Mouse (Mus musculus): Measurements from ENCODE around the gene Blmh. TPM values are rescaled to one million over a fixed set of nuclear protein-coding genes. Genes with fewer than 3 reads are reported as not detected.
A peak's percentile ranks its signal among the peaks of the same experiment; 100 is the strongest.

Gene Blmh
- polyA plus RNA-seq, 1 experiment = 31.1 TPM

DNA sequence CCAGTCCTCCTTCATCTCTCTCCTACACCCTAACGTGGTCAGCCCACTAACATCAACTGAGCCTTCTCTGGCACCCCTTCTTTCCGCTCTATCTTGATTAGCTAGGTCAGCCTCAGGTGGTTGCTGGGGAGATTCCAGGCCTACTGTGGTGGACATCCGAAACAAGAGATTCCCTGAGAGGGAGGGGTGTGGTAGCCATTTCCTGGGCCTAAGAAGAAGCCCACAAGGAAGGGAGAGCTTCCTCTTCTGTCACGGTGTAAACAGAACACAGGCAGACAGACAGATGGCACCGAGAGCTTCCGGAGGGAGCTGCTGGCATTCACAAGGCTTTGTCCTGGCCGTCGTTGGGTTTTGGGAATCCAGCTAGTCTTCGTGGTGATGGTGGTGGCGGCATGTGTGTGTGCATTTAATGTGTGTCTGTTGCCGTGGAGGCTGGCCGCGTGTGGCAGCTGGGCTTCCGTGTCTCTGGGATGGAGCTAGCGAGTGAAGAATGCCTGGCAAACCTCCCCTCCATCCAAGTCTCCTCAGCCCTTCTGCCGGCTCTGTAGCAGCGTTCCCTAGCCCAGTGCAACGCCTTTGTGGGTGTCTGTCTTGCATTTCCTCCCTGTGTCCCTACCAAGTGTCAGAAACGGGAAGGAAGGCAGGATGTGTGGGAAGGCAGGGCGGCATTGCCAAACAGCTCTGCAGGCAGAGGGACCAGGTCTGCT is 71.5 kb downstream of the Blmh start:
- H3K4me1 ChIP-seq = peaks cover 79% of the 10 kb centered on the region
- TF ChIP-seq FLI1 (IDR thresholded peaks at IDR 0.05; ENCODE audit: low read length) (no peak), GATA1 (IDR thresholded peaks at IDR 0.05; ENCODE audit: borderline replicate concordance, low read length) (no peak)
- H3K9me3 ChIP-seq = no peaks in the 10 kb centered on the region
- H3K36me3 ChIP-seq (replicated peaks; ENCODE audit: low read length) = peaks cover 18% of the 10 kb centered on the region
- peaks cover 4% of the 10 kb centered on the region for H3K27me3 ChIP-seq (replicated peaks)
- peak overlapping the region; percentile 95 for H3K4me3 ChIP-seq (replicated peaks)

- Histone ChIP-seq H3K4me1 (peaks cover 79% of the 10 kb centered on the region), H3K27me3 (replicated peaks) (peaks cover 4% of the 10 kb centered on the region), H3K4me3 (replicated peaks) (peak overlapping the region; percentile 95), H3K9me3 (no peaks in the 10 kb centered on the region), H3K36me3 (replicated peaks; ENCODE audit: low read length) (peaks cover 30% of the 10 kb centered on the region)
- no peak for TF ChIP-seq GATA1 (IDR thresholded peaks at IDR 0.05; ENCODE audit: borderline replicate concordance, low read length)
- no peak for TF ChIP-seq FLI1 (IDR thresholded peaks at IDR 0.05; ENCODE audit: low read length)
Measured at GRCm38 (mm10) chr11:76997305-76997704, 72.7 kb downstream of the Blmh start.

- H3K4me3 ChIP-seq (replicated peaks) = peak within 1 kb of the TSS; percentile 95
- peaks cover 38% of the 10 kb centered on the region for H3K36me3 ChIP-seq (replicated peaks; ENCODE audit: low read length)
- no peaks in the 10 kb centered on the region for H3K9me3 ChIP-seq
- H3K27me3 ChIP-seq (replicated peaks) = peaks cover 6% of the 10 kb centered on the region
- TF ChIP-seq FLI1 (IDR thresholded peaks at IDR 0.05; ENCODE audit: low read length) (no peak), GATA1 (IDR thresholded peaks at IDR 0.05; ENCODE audit: borderline replicate concordance, low read length) (no peak)
- peaks cover 79% of the 10 kb centered on the region for H3K4me1 ChIP-seq
Measured at GRCm38 (mm10) chr11:76997916-76998704, 73.5 kb downstream of the Blmh start, which contains the start of gene Slc6a4. Gene Slc6a4 (plus strand): TSS chr11:76998603.

GRCm38 (mm10) chr11:76998705-76999226 is 74.2 kb downstream of the Blmh start:
- Histone ChIP-seq H3K36me3 (replicated peaks; ENCODE audit: low read length) (peaks cover 43% of the 10 kb centered on the region), H3K9me3 (no peaks in the 10 kb centered on the region), H3K27me3 (replicated peaks) (peaks cover 6% of the 10 kb centered on the region), H3K4me3 (replicated peaks) (peak overlapping the region; percentile 95), H3K4me1 (peaks cover 79% of the 10 kb centered on the region)
- TF ChIP-seq GATA1 (IDR thresholded peaks at IDR 0.05; ENCODE audit: borderline replicate concordance, low read length) (no peak), FLI1 (IDR thresholded peaks at IDR 0.05; ENCODE audit: low read length) (no peak)

GRCm38 (mm10) chr11:77000741-77001140 is 76.1 kb downstream of the Blmh start:
- peaks cover 10% of the 10 kb centered on the region for H3K27me3 ChIP-seq (replicated peaks)
- TF ChIP-seq GATA1 (IDR thresholded peaks at IDR 0.05; ENCODE audit: borderline replicate concordance, low read length) (no peak), FLI1 (IDR thresholded peaks at IDR 0.05; ENCODE audit: low read length) (no peak)
- H3K4me1 ChIP-seq = peaks cover 81% of the 10 kb centered on the region
- H3K4me3 ChIP-seq (replicated peaks) = peak overlapping the region; percentile 95
- H3K36me3 ChIP-seq (replicated peaks; ENCODE audit: low read length) = peaks cover 62% of the 10 kb centered on the region
- no peaks in the 10 kb centered on the region for H3K9me3 ChIP-seq

DNA sequence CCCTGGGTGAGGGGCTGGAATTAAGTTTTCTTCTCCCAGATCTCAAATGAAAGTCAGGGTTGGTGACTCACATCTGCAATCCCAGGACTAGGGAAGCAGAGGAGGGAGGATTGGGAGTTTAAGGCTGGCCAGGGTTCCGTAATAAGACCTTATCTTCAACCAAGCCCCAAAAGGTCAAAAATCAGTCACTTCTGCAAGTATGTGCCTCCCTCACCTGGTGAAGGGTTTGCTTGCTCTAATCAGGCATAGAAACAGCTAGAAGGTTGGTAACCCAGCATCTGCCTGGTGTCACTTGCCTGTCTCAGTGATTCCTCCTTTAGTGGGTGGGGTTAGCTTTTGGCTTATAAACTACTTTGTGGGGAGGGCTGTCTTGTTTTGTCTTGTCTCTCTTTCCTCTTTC is 77.8 kb downstream of the Blmh start:
- H3K27me3 ChIP-seq (replicated peaks) = peaks cover 15% of the 10 kb centered on the region
- peaks cover 75% of the 10 kb centered on the region for H3K36me3 ChIP-seq (replicated peaks; ENCODE audit: low read length)
- H3K9me3 ChIP-seq = no peaks in the 10 kb centered on the region
- TF ChIP-seq FLI1 (IDR thresholded peaks at IDR 0.05; ENCODE audit: low read length) = no peak
- no peak for TF ChIP-seq GATA1 (IDR thresholded peaks at IDR 0.05; ENCODE audit: borderline replicate concordance, low read length)
- peak overlapping the region; percentile 95 for H3K4me3 ChIP-seq (replicated peaks)
- peaks cover 78% of the 10 kb centered on the region for H3K4me1 ChIP-seq

DNA sequence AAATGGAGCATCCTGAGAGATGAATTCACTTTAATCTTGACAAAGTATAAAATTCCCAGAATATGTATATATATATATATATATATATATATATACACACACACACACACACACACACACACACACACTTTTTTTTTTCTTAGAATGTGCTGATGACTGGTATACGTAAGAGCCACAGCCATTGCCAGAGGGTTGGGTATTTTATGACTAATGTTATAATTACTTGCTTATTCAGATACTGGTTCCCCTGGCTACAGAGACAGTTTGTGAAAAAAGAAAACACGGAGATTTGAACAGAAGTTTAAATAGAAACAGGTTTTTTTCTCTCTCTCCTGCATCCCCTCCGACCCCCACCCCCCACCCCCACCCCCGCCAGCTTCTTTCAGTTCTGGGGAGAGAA is 81.3 kb downstream of the Blmh start:
- no peaks in the 10 kb centered on the region for H3K9me3 ChIP-seq
- TF ChIP-seq GATA1 (IDR thresholded peaks at IDR 0.05; ENCODE audit: borderline replicate concordance, low read length) = no peak
- no peak for TF ChIP-seq FLI1 (IDR thresholded peaks at IDR 0.05; ENCODE audit: low read length)
- H3K36me3 ChIP-seq (replicated peaks; ENCODE audit: low read length) = peaks cover 94% of the 10 kb centered on the region
- H3K27me3 ChIP-seq (replicated peaks) = peaks cover 22% of the 10 kb centered on the region
- H3K4me1 ChIP-seq = peaks cover 89% of the 10 kb centered on the region
- H3K4me3 ChIP-seq (replicated peaks) = no peak overlapping the region

GRCm38 (mm10) chr11:77006616-77007015 is 82.0 kb downstream of the Blmh start:
- Histone ChIP-seq H3K9me3 (no peaks in the 10 kb centered on the region), H3K4me1 (peaks cover 88% of the 10 kb centered on the region), H3K4me3 (replicated peaks) (peak overlapping the region; percentile 23), H3K36me3 (replicated peaks; ENCODE audit: low read length) (peaks cover 94% of the 10 kb centered on the region), H3K27me3 (replicated peaks) (peaks cover 22% of the 10 kb centered on the region)
- TF ChIP-seq FLI1 (IDR thresholded peaks at IDR 0.05; ENCODE audit: low read length) = no peak
- no peak for TF ChIP-seq GATA1 (IDR thresholded peaks at IDR 0.05; ENCODE audit: borderline replicate concordance, low read length)

GRCm38 (mm10) chr11:77009069-77010025 is 84.7 kb downstream of the Blmh start:
- peaks cover 68% of the 10 kb centered on the region for H3K4me1 ChIP-seq
- peaks cover 94% of the 10 kb centered on the region for H3K36me3 ChIP-seq (replicated peaks; ENCODE audit: low read length)
- TF ChIP-seq GATA1 (IDR thresholded peaks at IDR 0.05; ENCODE audit: borderline replicate concordance, low read length) = no peak
- no peak for TF ChIP-seq FLI1 (IDR thresholded peaks at IDR 0.05; ENCODE audit: low read length)
- H3K9me3 ChIP-seq = no peaks in the 10 kb centered on the region
- peaks cover 25% of the 10 kb centered on the region for H3K27me3 ChIP-seq (replicated peaks)
- peak overlapping the region; percentile 42 for H3K4me3 ChIP-seq (replicated peaks)

All from megakaryocyte, embryonic 14.5 days (primary cell).